Mouse (Mus musculus): ENCODE results near the gene Rem1. TPM values are rescaled to one million over a fixed set of nuclear protein-coding genes. Genes with fewer than 3 reads are reported as not detected.
A peak's percentile ranks its signal among the peaks of the same experiment; 100 is the strongest.

The Rem1 gene
- polyA plus RNA-seq, 1 experiment from 2014 or later, result 13.2 TPM

- H3K9me3 ChIP-seq (ENCODE audit: control insufficient read depth, low read length), result no peaks in the 10 kb centered on the region
- H3K9ac ChIP-seq (ENCODE audit: low read length), result no peak overlapping the region
- 64% methylated on average over 5 of the region's 5 CpGs for WGBS
- no peak overlapping the region for H3K27ac ChIP-seq (replicated peaks in 1 of 2; ENCODE audit: control insufficient read depth in 1 of 2, insufficient read depth in 1 of 2, low read depth in 2 of 2, low read length in 2 of 2)
- H3K4me3 ChIP-seq (ENCODE audit: control insufficient read depth in 1 of 2, insufficient read depth in 1 of 2, low read depth in 1 of 2, low read length in 2 of 2), result no peak overlapping the region
- no peaks in the 10 kb centered on the region for H3K27me3 ChIP-seq (ENCODE audit: control insufficient read depth, insufficient read depth, low read length)
- no peaks in the 10 kb centered on the region for H3K36me3 ChIP-seq (ENCODE audit: control insufficient read depth, insufficient read depth, low read length)
- no peak overlapping the region for H3K4me2 ChIP-seq (ENCODE audit: low read length)
- no peak for ATAC-seq (ENCODE audit: insufficient number of reproducible peaks, insufficient read depth, low FRiP score, low read depth)
- H3K4me1 ChIP-seq (ENCODE audit: control insufficient read depth in 2 of 2, insufficient read depth in 2 of 2, low read length in 2 of 2), result 0 out of 4 replicates have a peak, but pooled peaks cover 0 to 2% of the 10 kb centered on the region in 2 experiments
Measured at GRCm38 (mm10) chr2:152617374-152617773, 9.4 kb upstream of the Rem1 start.

GRCm38 (mm10) chr2:152620367-152621134, 6.2 kb upstream of the Rem1 start:
- no peak overlapping the region for H3K4me3 ChIP-seq (ENCODE audit: control insufficient read depth in 1 of 2, insufficient read depth in 1 of 2, low read depth in 1 of 2, low read length in 2 of 2)
- no peak overlapping the region for H3K9ac ChIP-seq (ENCODE audit: low read length)
- H3K9me3 ChIP-seq (ENCODE audit: control insufficient read depth, low read length), result no peaks in the 10 kb centered on the region
- H3K4me2 ChIP-seq (ENCODE audit: low read length), result no peak overlapping the region
- 65% methylated on average over 9 of the region's 9 CpGs for WGBS
- H3K4me1 ChIP-seq (ENCODE audit: control insufficient read depth in 2 of 2, insufficient read depth in 2 of 2, low read length in 2 of 2), result 0 out of 4 replicates have a peak, but pooled peaks cover 0 to 2% of the 10 kb centered on the region in 2 experiments
- ATAC-seq (ENCODE audit: insufficient number of reproducible peaks, insufficient read depth, low FRiP score, low read depth), result no peak
- no peak overlapping the region for H3K27ac ChIP-seq (replicated peaks in 1 of 2; ENCODE audit: control insufficient read depth in 1 of 2, insufficient read depth in 1 of 2, low read depth in 2 of 2, low read length in 2 of 2)
- H3K36me3 ChIP-seq (ENCODE audit: control insufficient read depth, insufficient read depth, low read length), result no peaks in the 10 kb centered on the region
- peaks cover 4% of the 10 kb centered on the region; the same call in 1 of the 2 replicates for H3K27me3 ChIP-seq (ENCODE audit: control insufficient read depth, insufficient read depth, low read length)

GRCm38 (mm10) chr2:152622151-152622550, 4.6 kb upstream of the Rem1 start:
- no peaks in the 10 kb centered on the region for H3K9me3 ChIP-seq (ENCODE audit: control insufficient read depth, low read length)
- H3K4me1 ChIP-seq (ENCODE audit: control insufficient read depth in 2 of 2, insufficient read depth in 2 of 2, low read length in 2 of 2), result peaks cover 2 to 7% of the 10 kb centered on the region in 2 experiments; a peak in 2 of 4 replicates
- H3K27ac ChIP-seq (replicated peaks in 1 of 2; ENCODE audit: control insufficient read depth in 1 of 2, insufficient read depth in 1 of 2, low read depth in 2 of 2, low read length in 2 of 2), result no peak overlapping the region
- H3K36me3 ChIP-seq (ENCODE audit: control insufficient read depth, insufficient read depth, low read length), result no peaks in the 10 kb centered on the region
- no peak overlapping the region for H3K4me3 ChIP-seq (ENCODE audit: control insufficient read depth in 1 of 2, insufficient read depth in 1 of 2, low read depth in 1 of 2, low read length in 2 of 2)
- H3K9ac ChIP-seq (ENCODE audit: low read length), result no peak overlapping the region
- ATAC-seq (ENCODE audit: insufficient number of reproducible peaks, insufficient read depth, low FRiP score, low read depth), result no peak
- 87% methylated on average over 13 of the region's 13 CpGs for WGBS
- H3K4me2 ChIP-seq (ENCODE audit: low read length), result no peak overlapping the region
- H3K27me3 ChIP-seq (ENCODE audit: control insufficient read depth, insufficient read depth, low read length), result peaks cover 19% of the 10 kb centered on the region

- peaks cover 26% of the 10 kb centered on the region for H3K27me3 ChIP-seq (ENCODE audit: control insufficient read depth, insufficient read depth, low read length)
- no peak within 1 kb of the TSS for H3K27ac ChIP-seq (replicated peaks in 1 of 2; ENCODE audit: control insufficient read depth in 1 of 2, insufficient read depth in 1 of 2, low read depth in 2 of 2, low read length in 2 of 2)
- no peaks in the 10 kb centered on the region for H3K9me3 ChIP-seq (ENCODE audit: control insufficient read depth, low read length)
- 72% methylated on average over 7 of the region's 7 CpGs for WGBS
- no peak within 1 kb of the TSS for H3K4me2 ChIP-seq (ENCODE audit: low read length)
- no peaks in the 10 kb centered on the region for H3K36me3 ChIP-seq (ENCODE audit: control insufficient read depth, insufficient read depth, low read length)
- peaks cover 2 to 7% of the 10 kb centered on the region in 2 experiments; a peak in 2 of 4 replicates for H3K4me1 ChIP-seq (ENCODE audit: control insufficient read depth in 2 of 2, insufficient read depth in 2 of 2, low read length in 2 of 2)
- no peak within 1 kb of the TSS for H3K9ac ChIP-seq (ENCODE audit: low read length)
- no peak within 1 kb of the TSS for H3K4me3 ChIP-seq (ENCODE audit: control insufficient read depth in 1 of 2, insufficient read depth in 1 of 2, low read depth in 1 of 2, low read length in 2 of 2)
- ATAC-seq (ENCODE audit: insufficient number of reproducible peaks, insufficient read depth, low FRiP score, low read depth), result no peak
Measured at GRCm38 (mm10) chr2:152622953-152623352, 3.8 kb upstream of the Rem1 start, which contains the start of gene Defb25. Gene Defb25, minus strand, starts transcription at chr2:152623053.

GRCm38 (mm10) chr2:152624566-152624965, 2.2 kb upstream of the Rem1 start:
- H3K4me3 ChIP-seq (ENCODE audit: control insufficient read depth in 1 of 2, insufficient read depth in 1 of 2, low read depth in 1 of 2, low read length in 2 of 2), result no peak overlapping the region
- H3K9ac ChIP-seq (ENCODE audit: low read length), result no peak overlapping the region
- H3K4me1 ChIP-seq (ENCODE audit: control insufficient read depth in 2 of 2, insufficient read depth in 2 of 2, low read length in 2 of 2), result peaks cover 2 to 7% of the 10 kb centered on the region in 2 experiments; a peak in 2 of 4 replicates
- no peaks in the 10 kb centered on the region for H3K9me3 ChIP-seq (ENCODE audit: control insufficient read depth, low read length)
- WGBS, result 90% methylated on average over 2 of the region's 2 CpGs
- peaks cover 30% of the 10 kb centered on the region for H3K27me3 ChIP-seq (ENCODE audit: control insufficient read depth, insufficient read depth, low read length)
- no peaks in the 10 kb centered on the region for H3K36me3 ChIP-seq (ENCODE audit: control insufficient read depth, insufficient read depth, low read length)
- no peak overlapping the region for H3K27ac ChIP-seq (replicated peaks in 1 of 2; ENCODE audit: control insufficient read depth in 1 of 2, insufficient read depth in 1 of 2, low read depth in 2 of 2, low read length in 2 of 2)
- no peak for ATAC-seq (ENCODE audit: insufficient number of reproducible peaks, insufficient read depth, low FRiP score, low read depth)
- H3K4me2 ChIP-seq (ENCODE audit: low read length), result no peak overlapping the region

GRCm38 (mm10) chr2:152625256-152625655, 1.5 kb upstream of the Rem1 start:
- Histone ChIP-seq H3K9me3 (ENCODE audit: control insufficient read depth, low read length) (no peaks in the 10 kb centered on the region), H3K4me1 (ENCODE audit: control insufficient read depth in 2 of 2, insufficient read depth in 2 of 2, low read length in 2 of 2) (peaks cover 2 to 7% of the 10 kb centered on the region in 2 experiments; a peak in 2 of 4 replicates), H3K27ac (replicated peaks in 1 of 2; ENCODE audit: control insufficient read depth in 1 of 2, insufficient read depth in 1 of 2, low read depth in 2 of 2, low read length in 2 of 2) (no peak overlapping the region), H3K4me2 (ENCODE audit: low read length) (no peak overlapping the region), H3K9ac (ENCODE audit: low read length) (no peak overlapping the region), H3K36me3 (ENCODE audit: control insufficient read depth, insufficient read depth, low read length) (no peaks in the 10 kb centered on the region), H3K4me3 (ENCODE audit: control insufficient read depth in 1 of 2, insufficient read depth in 1 of 2, low read depth in 1 of 2, low read length in 2 of 2) (no peak overlapping the region), H3K27me3 (ENCODE audit: control insufficient read depth, insufficient read depth, low read length) (peaks cover 30% of the 10 kb centered on the region)
- 12% methylated on average over 1 of the region's 1 CpGs for WGBS
- ATAC-seq (ENCODE audit: insufficient number of reproducible peaks, insufficient read depth, low FRiP score, low read depth), result no peak

- no peaks in the 10 kb centered on the region for H3K9me3 ChIP-seq (ENCODE audit: control insufficient read depth, low read length)
- H3K4me3 ChIP-seq (ENCODE audit: control insufficient read depth in 1 of 2, insufficient read depth in 1 of 2, low read depth in 1 of 2, low read length in 2 of 2), result peak overlapping the region; percentile 48 to 53
- ATAC-seq (ENCODE audit: insufficient number of reproducible peaks, insufficient read depth, low FRiP score, low read depth), result no peak
- peaks cover 30% of the 10 kb centered on the region for H3K27me3 ChIP-seq (ENCODE audit: control insufficient read depth, insufficient read depth, low read length)
- H3K4me2 ChIP-seq (ENCODE audit: low read length), result peak overlapping the region; percentile 79
- H3K4me1 ChIP-seq (ENCODE audit: control insufficient read depth in 2 of 2, insufficient read depth in 2 of 2, low read length in 2 of 2), result peaks cover 3 to 14% of the 10 kb centered on the region in 2 experiments; a peak in 3 of 4 replicates
- 41% methylated on average over 17 of the region's 17 CpGs for WGBS
- H3K27ac ChIP-seq (replicated peaks in 1 of 2; ENCODE audit: control insufficient read depth in 1 of 2, insufficient read depth in 1 of 2, low read depth in 2 of 2, low read length in 2 of 2), result peak overlapping the region in 1 of 2 experiments; percentile 34; a peak in 1 of 4 replicates
- H3K9ac ChIP-seq (ENCODE audit: low read length), result peak overlapping the region; percentile 77
- 0 out of 2 replicates have a peak, but pooled peaks cover 4% of the 10 kb centered on the region for H3K36me3 ChIP-seq (ENCODE audit: control insufficient read depth, insufficient read depth, low read length)
Measured at GRCm38 (mm10) chr2:152628066-152628465, 1.3 kb downstream of the Rem1 start.

Data from heart, embryonic 14.5 days (tissue).